Mouse (Mus musculus) CD8-positive naive resting alpha-beta T cell, adult 57 days (primary cell): ENCODE data around the gene Rp9. TPM values are rescaled to one million over a fixed set of nuclear protein-coding genes. Genes with fewer than 3 reads are reported as not detected.

Experiments
- total RNA-seq: library from RNA; stranded (reverse); gene quantifications from one replicate; pipeline ENCODE4 v1.2.4, GENCODE M21; 2023

Gene Rp9
- total RNA-seq, result 68.8 TPM

GRCm38 (mm10) chr9:22469643-22470042 lies at the start of gene Rp9:
Gene Rp9 (minus strand): TSS chr9:22469743.

GRCm38 (mm10) chr9:22475424-22475868 lies 5.9 kb upstream of the Rp9 start, which contains the start of gene Bbs9:
Gene Bbs9 (plus strand): TSS chr9:22475715.

GRCm38 (mm10) chr9:22453990-22454389 lies 15.6 kb downstream of the Rp9 start, which contains the start of gene Gm17545:
Gene Gm17545 (plus strand): TSS chr9:22454290.

GRCm38 (mm10) chr9:22411002-22411857 lies 58.3 kb downstream of the Rp9 start, which contains the start of gene 9530077C05Rik:
Gene 9530077C05Rik (plus strand): TSS chr9:22411513.

GRCm38 (mm10) chr9:22389021-22389476 lies 80.5 kb downstream of the Rp9 start, which contains the start of gene Anln:
Gene Anln (minus strand): TSS chr9:22389188.

Other genes starting within 250 kb of the Rp9 start
- 39.3 TPM for gene Zfp809, start 244.0 kb downstream of the Rp9 start, total RNA-seq
- 2.4 TPM for gene Zfp599, start 209.8 kb downstream of the Rp9 start, total RNA-seq
- 12.9 TPM for gene Zfp810, start 162.1 kb downstream of the Rp9 start, total RNA-seq
- 1.6 TPM for gene Anln, start 80.6 kb downstream of the Rp9 start, total RNA-seq
- gene 9530077C05Rik, start 58.2 kb downstream of the Rp9 start, total RNA-seq, result 0.58 TPM
- gene Gm17545, start 15.5 kb downstream of the Rp9 start, total RNA-seq, result not detected
- 21.5 TPM for gene Bbs9, start 6.0 kb upstream of the Rp9 start, total RNA-seq